Mouse (Mus musculus) ES-E14 (cell line): ENCODE measurements around the gene Myrf. TPM values are rescaled to one million over a fixed set of nuclear protein-coding genes. Genes with fewer than 3 reads are reported as not detected.
"Not testable (repeated sequence)": the region's sequence is repeated elsewhere in the genome, so short reads cannot be mapped to it uniquely, and the experiment has no call there.

ENCODE experiments used
- DNase-seq: peaks from one replicate; pipeline ENCODE4 v3.0.0-alpha.2; 2013; ENCODE audit warnings: low read depth, low spot score
- H3K27ac ChIP-seq: 2 replicates; pipeline ENCODE4 v1.5.1; 2012; ENCODE audit warnings: low read depth, mild to moderate bottlenecking, low read length, moderate library complexity, mixed read lengths; ENCODE audit not compliant: poor library complexity, insufficient read depth, severe bottlenecking
- H3K36me3 ChIP-seq: 2 replicates; pipeline ENCODE4 v1.6.1; 2012; ENCODE audit warnings: mild to moderate bottlenecking, low read length, moderate library complexity, mixed read lengths; ENCODE audit not compliant: control insufficient read depth, poor library complexity, insufficient read depth, severe bottlenecking
- H3K4me1 ChIP-seq, 2 experiments: fragments of 150-350 bp in 1 of 2; sonication (generic) in 1 of 2; 2 replicates each; pipeline ENCODE4 v1.6.1; 2012; ENCODE audit warnings: low read length in 2 of 2, mild to moderate bottlenecking in 1 of 2, mixed read lengths in 1 of 2; ENCODE audit not compliant: control insufficient read depth in 2 of 2, insufficient read depth in 2 of 2, poor library complexity in 1 of 2
- H3K4me3 ChIP-seq, 2 experiments: fragments of 150-350 bp in 1 of 2; sonication (generic) in 1 of 2; 2 replicates each; pipeline ENCODE4 v1.5.1; 2012; ENCODE audit warnings: low read length in 2 of 2, low read depth in 1 of 2, mild to moderate bottlenecking in 1 of 2, mixed read lengths in 1 of 2; ENCODE audit not compliant: insufficient read depth in 1 of 2, poor library complexity in 1 of 2, severe bottlenecking in 1 of 2
- H3K9ac ChIP-seq: 2 replicates; pipeline ENCODE4 v1.6.1; 2012; ENCODE audit warnings: low read depth, mild to moderate bottlenecking, low read length, mixed read lengths; ENCODE audit not compliant: poor library complexity, insufficient read depth, severe bottlenecking
- H3K9me3 ChIP-seq: fragments of 150-350 bp; sonication (generic); 2 replicates; pipeline ENCODE4 v1.6.1; 2012; ENCODE audit warnings: low read depth, mild to moderate bottlenecking, low read length; ENCODE audit not compliant: control insufficient read depth, insufficient read depth
- CHD2 ChIP-seq: IDR thresholded peaks from 2 replicates; pipeline ENCODE4 v1.6.1; 2014; ENCODE audit warnings: mild to moderate bottlenecking, low read depth, low read length, inconsistent platforms
- HCFC1 ChIP-seq: IDR thresholded peaks from 2 replicates; pipeline ENCODE4 v1.6.1; 2012; ENCODE audit warnings: low read length, inconsistent platforms, borderline replicate concordance; ENCODE audit not compliant: insufficient read depth
- MAFK ChIP-seq: IDR thresholded peaks from 2 replicates; pipeline ENCODE4 v1.6.1; 2014; ENCODE audit warnings: mild to moderate bottlenecking, low read depth, low read length, inconsistent platforms; ENCODE audit not compliant: insufficient read depth
- ZC3H11A ChIP-seq: IDR thresholded peaks from 2 replicates; pipeline ENCODE4 v1.6.1; 2012; ENCODE audit warnings: low read depth, mild to moderate bottlenecking, inconsistent platforms, low read length, borderline replicate concordance
- ZNF384 ChIP-seq: IDR thresholded peaks from 2 replicates; pipeline ENCODE4 v1.6.1; 2012; ENCODE audit warnings: low read depth, low read length, inconsistent platforms
- in situ Hi-C, 2 experiments: fragments of 600-800 bp; cut with MboI; formaldehyde crosslinking; loops; one replicate each; pipeline ENCODE4 v1.15.1; 2025; ENCODE audit warnings: low sequenced_read_pairs in 2 of 2, inconsistent platforms in 1 of 2; ENCODE audit not compliant: unreplicated experiment in 2 of 2
- total RNA-seq: library from RNA; depleted of rRNA; stranded (reverse); fragments of 300-350 nt; gene quantifications from 2 replicates; pipeline ENCODE4 v1.2.3, GENCODE M21; 2012

Myrf gene
- total RNA-seq, 1 experiment = 35.9 TPM

DNA sequence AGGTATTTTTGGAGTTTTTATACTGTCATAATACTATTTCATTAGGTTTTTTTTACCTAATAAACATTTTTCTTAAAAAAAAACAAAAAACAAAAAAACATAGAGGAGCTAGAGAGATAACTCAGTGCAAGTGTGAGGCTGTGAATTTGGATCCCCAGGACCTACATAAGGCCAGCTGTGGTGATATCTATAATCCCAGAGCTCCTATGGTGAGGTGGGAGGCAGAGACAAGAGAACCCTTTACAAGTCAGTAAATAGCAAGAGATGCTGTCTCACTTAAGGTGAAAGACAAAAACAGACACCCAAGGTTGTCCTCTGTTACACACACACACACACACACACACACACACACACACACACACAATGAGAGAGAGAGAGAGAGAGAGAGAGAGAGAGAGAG, 71.4 kb downstream of the Myrf start:
- no peak for DNase-seq
- Histone ChIP-seq H3K27ac (no peak overlapping the region; the same call in 1 of the 2 replicates), H3K9me3 (no peaks in the 10 kb centered on the region), H3K4me3 (no peak overlapping the region), H3K9ac (no peak overlapping the region), H3K4me1 (peaks cover 2 to 9% of the 10 kb centered on the region in 2 experiments; a peak in 3 of 4 replicates), H3K36me3 (no peaks in the 10 kb centered on the region)
- TF ChIP-seq ZNF384 (no peak), HCFC1 (no peak), MAFK (no peak), ZC3H11A (no peak), CHD2 (no peak)
- in situ Hi-C loops = no loop called here

DNA sequence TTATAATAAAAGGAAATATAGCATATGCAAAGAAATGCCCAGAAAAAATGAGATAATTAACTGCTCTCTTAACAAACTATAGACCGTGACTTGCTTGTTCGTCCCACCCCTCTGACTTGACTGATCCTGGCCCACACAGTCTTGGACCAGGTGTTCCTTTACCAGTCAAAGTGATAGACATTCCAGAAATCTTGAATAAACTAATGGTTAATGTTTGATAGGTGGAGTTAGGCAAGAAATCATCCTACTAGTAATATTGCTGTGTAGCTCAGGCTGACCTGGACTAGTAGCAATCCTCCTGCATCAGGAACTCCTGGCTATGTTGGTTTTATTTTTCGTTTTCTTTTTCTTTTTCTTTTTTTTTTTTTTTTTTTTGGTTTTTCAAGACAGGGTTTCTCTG, 72.1 kb downstream of the Myrf start:
- H3K9ac ChIP-seq = no peak overlapping the region
- TF ChIP-seq CHD2 (no peak), MAFK (no peak), ZC3H11A (no peak), HCFC1 (no peak), ZNF384 (no peak)
- H3K9me3 ChIP-seq = no peaks in the 10 kb centered on the region
- peaks cover 2 to 7% of the 10 kb centered on the region in 2 experiments; a peak in 3 of 4 replicates for H3K4me1 ChIP-seq
- H3K27ac ChIP-seq = no peak overlapping the region
- DNase-seq = no peak
- no peak overlapping the region for H3K4me3 ChIP-seq
- in situ Hi-C loops = no loop called here
- H3K36me3 ChIP-seq = no peaks in the 10 kb centered on the region

GRCm38 (mm10) chr19:10167951-10168350, 72.6 kb downstream of the Myrf start:
- in situ Hi-C loops = no loop called here
- TF ChIP-seq MAFK = no peak

DNA sequence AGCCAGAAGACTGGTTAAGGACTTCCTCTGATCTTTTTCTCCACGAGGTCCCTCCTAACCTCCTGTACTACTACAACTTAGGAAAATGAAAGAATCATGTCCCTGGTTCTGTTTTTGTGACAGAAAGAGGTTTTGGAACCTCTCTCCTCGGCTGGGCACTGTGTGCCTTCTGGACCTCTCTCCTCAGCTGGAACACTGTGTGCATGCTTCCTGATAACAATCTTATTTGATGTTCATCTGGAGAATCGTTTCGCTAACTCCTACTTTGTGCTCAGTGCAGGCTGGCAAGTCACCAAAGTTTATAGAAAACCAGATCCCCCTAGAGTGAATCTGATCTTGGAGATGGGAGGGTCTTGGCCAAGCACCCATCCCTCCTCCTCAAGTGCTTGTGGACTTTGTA, 73.4 kb downstream of the Myrf start:
- Histone ChIP-seq H3K4me3 (no peak overlapping the region), H3K9ac (no peak overlapping the region), H3K4me1 (peaks cover 2 to 7% of the 10 kb centered on the region in 2 experiments; a peak in 3 of 4 replicates), H3K36me3 (no peaks in the 10 kb centered on the region), H3K9me3 (no peaks in the 10 kb centered on the region), H3K27ac (no peak overlapping the region)
- TF ChIP-seq ZC3H11A = no peak
- TF ChIP-seq ZNF384 = no peak
- TF ChIP-seq CHD2 = no peak
- TF ChIP-seq MAFK = no peak
- TF ChIP-seq HCFC1 = no peak
- DNase-seq = no peak
- in situ Hi-C loops = no loop called here

More at GRCm38 (mm10) chr19:10167951-10168350, 72.6 kb downstream of the Myrf start:
- DNase-seq = no peak
- Histone ChIP-seq H3K4me3 (no peak overlapping the region), H3K27ac (no peak overlapping the region), H3K36me3 (no peaks in the 10 kb centered on the region), H3K4me1 (peaks cover 2 to 7% of the 10 kb centered on the region in 2 experiments; a peak in 3 of 4 replicates), H3K9ac (no peak overlapping the region), H3K9me3 (no peaks in the 10 kb centered on the region)

GRCm38 (mm10) chr19:10165928-10166327, 74.6 kb downstream of the Myrf start:
- H3K27ac ChIP-seq, in situ Hi-C loops, DNase-seq, H3K4me1 ChIP-seq, H3K9me3 ChIP-seq, H3K36me3 ChIP-seq, H3K4me3 ChIP-seq, H3K9ac ChIP-seq: not testable (repeated sequence)
